Comparison of ENCODE assay signal across 15 mouse cellular contexts in genomic region chr8:3606593-3606992, GRCm38 (mm10). TPM values are rescaled to one million over a fixed set of nuclear protein-coding genes. Genes with fewer than 3 reads are reported as not detected.
DNase-seq lines count a peak whose midpoint lies in the region; ATAC-seq and TF ChIP-seq lines count a peak whose summit lies in the region.
"Had no signal": no experiment of that assay in that cellular context is flagged by ENCODE, and none has a peak within 500 bp of the region (broad histone marks: within the 10 kb centered on the region; RNA-seq: fewer than 3 reads in every experiment).

No protein-coding gene starts in this region.

- no peak for TF ChIP-seq CTCF in left cerebral cortex, adult 2 months (IDR thresholded peaks at IDR 0.05)

- no peak overlapping the region for H3K9ac ChIP-seq in heart, embryonic 16.5 days (ENCODE audit: low read length)
- H3K9ac ChIP-seq in intestine, embryonic 16.5 days (ENCODE audit: low read depth, low read length), result no peak overlapping the region
- H3K9ac ChIP-seq: forebrain, embryonic 15.5 days; hindbrain, embryonic 15.5 days; midbrain, embryonic 15.5 days had no signal

- no peaks in the 10 kb centered on the region for H3K27me3 ChIP-seq in heart, embryonic 16.5 days (ENCODE audit: control insufficient read depth, insufficient read depth, low read length)
- H3K27me3 ChIP-seq in intestine, embryonic 16.5 days (replicated peaks; ENCODE audit: control insufficient read depth, insufficient read depth, low read length), result no peaks in the 10 kb centered on the region
- H3K27me3 ChIP-seq: forebrain, embryonic 15.5 days; hindbrain, embryonic 15.5 days; midbrain, embryonic 15.5 days had no signal

- WGBS in heart, embryonic 16.5 days, result 44% methylated on average over 16 of the region's 16 CpGs
- 64% methylated on average over 16 of the region's 16 CpGs for WGBS in intestine, embryonic 16.5 days

- ATAC-seq in heart, embryonic 16.5 days (replicated peaks; ENCODE audit: extremely low read depth, insufficient read depth, low FRiP score), result peak; percentile 57
- ATAC-seq in intestine, embryonic 16.5 days, result 0 out of 2 replicates have a peak, but pooled peaks have one; percentile 19
- ATAC-seq: forebrain, embryonic 15.5 days; midbrain, embryonic 15.5 days had no signal

- no peak for DNase-seq in heart, postnatal 14 days
- DNase-seq in urinary bladder, postnatal 14 days (ENCODE audit: low spot score), result peak; percentile 34
- DNase-seq in urinary bladder, postnatal 25 days (ENCODE audit: low spot score), result no peak
- no peak for DNase-seq in gastrocnemius, postnatal 4 days (ENCODE audit: low spot score in 2 of 2)
- no peak for DNase-seq in left cerebral cortex, adult 2 months (ENCODE audit: extremely low spot score in 1 of 2, low spot score in 2 of 2)
- DNase-seq in cerebellum, postnatal 14 days, result no peak
- DNase-seq: layer of hippocampus, postnatal 36 days; thymus, postnatal 14 days had no signal

- peak overlapping the region; percentile 29 for H3K4me2 ChIP-seq in heart, embryonic 16.5 days (ENCODE audit: low read depth, low read length)
- no peak overlapping the region for H3K4me2 ChIP-seq in intestine, embryonic 16.5 days (ENCODE audit: low read depth, low read length)
- H3K4me2 ChIP-seq: forebrain, embryonic 15.5 days; hindbrain, embryonic 15.5 days; midbrain, embryonic 15.5 days had no signal

- H3K4me1 ChIP-seq in heart, embryonic 16.5 days (ENCODE audit: control insufficient read depth, insufficient read depth, low read length), result peaks cover 15% of the 10 kb centered on the region; the same call in 1 of the 2 replicates
- H3K4me1 ChIP-seq in intestine, embryonic 16.5 days (ENCODE audit: control insufficient read depth, insufficient read depth, low read length), result 0 out of 2 replicates have a peak, but pooled peaks cover 2% of the 10 kb centered on the region
- H3K4me1 ChIP-seq: forebrain, embryonic 15.5 days; hindbrain, embryonic 15.5 days; midbrain, embryonic 15.5 days had no signal

- H3K36me3 ChIP-seq in heart, embryonic 16.5 days (ENCODE audit: control insufficient read depth, insufficient read depth), result peaks cover 22% of the 10 kb centered on the region
- H3K36me3 ChIP-seq in intestine, embryonic 16.5 days (ENCODE audit: control insufficient read depth, insufficient read depth, low read length), result peaks cover 15% of the 10 kb centered on the region

- H3K27ac ChIP-seq in heart, embryonic 16.5 days (ENCODE audit: low read length), result no peak overlapping the region
- H3K27ac ChIP-seq in intestine, embryonic 16.5 days (ENCODE audit: low read length), result no peak overlapping the region
- H3K27ac ChIP-seq in left cerebral cortex, adult 2 months, result no peak overlapping the region
- H3K27ac ChIP-seq: forebrain, embryonic 15.5 days; hindbrain, embryonic 15.5 days; midbrain, embryonic 15.5 days had no signal

- H3K9me3 ChIP-seq in heart, embryonic 16.5 days (replicated peaks; ENCODE audit: control insufficient read depth, low read length), result no peaks in the 10 kb centered on the region
- H3K9me3 ChIP-seq in intestine, embryonic 16.5 days (ENCODE audit: control insufficient read depth, low read length), result no peaks in the 10 kb centered on the region
- H3K9me3 ChIP-seq: forebrain, embryonic 15.5 days; hindbrain, embryonic 15.5 days; midbrain, embryonic 15.5 days had no signal

- intact Hi-C loops in heart, postnatal 14 days (cut with DNase I), result no loop called here
- intact Hi-C loops in left cerebral cortex, adult 2 months (cut with DNase I), result no loop called here

- H3K4me3 ChIP-seq in heart, embryonic 16.5 days (ENCODE audit: low read length), result no peak overlapping the region
- no peak overlapping the region for H3K4me3 ChIP-seq in intestine, embryonic 16.5 days (ENCODE audit: low read length)
- H3K4me3 ChIP-seq in left cerebral cortex, adult 2 months, result no peak overlapping the region
- H3K4me3 ChIP-seq: forebrain, embryonic 15.5 days; hindbrain, embryonic 15.5 days; midbrain, embryonic 15.5 days had no signal

RNA-seq across cellular contexts. Expression of gene Xab2, which starts 14.5 kb away (rescaled TPM):
- 35.6 and 36.8 TPM in 2 replicates for polyA plus RNA-seq in heart, embryonic 16.5 days (2015; fragmentation: Nextera tagmentation; extraction: Ambion mirVana)
- total RNA-seq in heart, postnatal 14 days (2021), result 10 to 100 TPM; 18.4 to 19.3 TPM
- polyA plus RNA-seq in intestine, embryonic 16.5 days (2015; fragmentation: Nextera tagmentation; extraction: Ambion mirVana), result 45.9 and 48.1 TPM in 2 replicates
- total RNA-seq in gastrocnemius, postnatal 4 days (2021), result 10 to 100 TPM; 21.1 to 23.2 TPM
- 10 to 100 TPM; 37.3 to 38.4 TPM for total RNA-seq in left cerebral cortex, adult 2 months (2021)

RNA-seq across cellular contexts. Expression of gene Pet100, which starts 14.8 kb away (rescaled TPM):
- 65.9 and 79.7 TPM in 2 replicates for polyA plus RNA-seq in heart, embryonic 16.5 days (2015; fragmentation: Nextera tagmentation; extraction: Ambion mirVana)
- 10 to 100 TPM; 61.7 to 66.4 TPM for total RNA-seq in heart, postnatal 14 days (2021)
- polyA plus RNA-seq in intestine, embryonic 16.5 days (2015; fragmentation: Nextera tagmentation; extraction: Ambion mirVana), result 86.6 and 86.9 TPM in 2 replicates
- 10 to 100 TPM; 59.7 to 70.0 TPM for total RNA-seq in gastrocnemius, postnatal 4 days (2021)
- 10 to 100 TPM; 72.8 to 84.1 TPM for total RNA-seq in left cerebral cortex, adult 2 months (2021)

RNA-seq across cellular contexts. Expression of gene Pcp2, which starts 18.8 kb away (rescaled TPM):
- polyA plus RNA-seq in heart, embryonic 16.5 days (2015; fragmentation: Nextera tagmentation; extraction: Ambion mirVana), result 0.17 and 0.34 TPM in 2 replicates
- not detected for total RNA-seq in heart, postnatal 14 days (2021)
- 0.29 TPM in 1 of 2 replicates, not detected in the other for polyA plus RNA-seq in intestine, embryonic 16.5 days (2015; fragmentation: Nextera tagmentation; extraction: Ambion mirVana)
- total RNA-seq in gastrocnemius, postnatal 4 days (2021), result under 1 TPM in 1 of 2 experiments, not detected in 1; 0.65 TPM
- not detected for total RNA-seq in left cerebral cortex, adult 2 months (2021)
- total RNA-seq: liver, adult 2 months had no signal
- polyA plus RNA-seq: liver, adult 2 months; spleen, adult 2 months had no signal

RNA-seq across cellular contexts. Expression of gene Camsap3, which starts 19.5 kb away (rescaled TPM):
- 2.1 and 2.3 TPM in 2 replicates for polyA plus RNA-seq in heart, embryonic 16.5 days (2015; fragmentation: Nextera tagmentation; extraction: Ambion mirVana)
- total RNA-seq in heart, postnatal 14 days (2021), result 1 to 10 TPM in 1 of 2 experiments, under 1 TPM in 1; 0.37 to 1.8 TPM
- polyA plus RNA-seq in intestine, embryonic 16.5 days (2015; fragmentation: Nextera tagmentation; extraction: Ambion mirVana), result 23.4 and 26.1 TPM in 2 replicates
- total RNA-seq in gastrocnemius, postnatal 4 days (2021), result 1 to 10 TPM; 1.8 to 2.6 TPM
- 10 to 100 TPM; 33.6 to 35.4 TPM for total RNA-seq in left cerebral cortex, adult 2 months (2021)

RNA-seq across cellular contexts. Expression of gene Stxbp2, which starts 24.2 kb away (rescaled TPM):
- 47.3 and 50.4 TPM in 2 replicates for polyA plus RNA-seq in heart, embryonic 16.5 days (2015; fragmentation: Nextera tagmentation; extraction: Ambion mirVana)
- 10 to 100 TPM in 1 of 2 experiments, 1 to 10 TPM in 1; 7.7 to 10.1 TPM for total RNA-seq in heart, postnatal 14 days (2021)
- polyA plus RNA-seq in intestine, embryonic 16.5 days (2015; fragmentation: Nextera tagmentation; extraction: Ambion mirVana), result 161 and 169 TPM in 2 replicates
- total RNA-seq in gastrocnemius, postnatal 4 days (2021), result 1 to 10 TPM; 3.1 to 7.2 TPM
- total RNA-seq in left cerebral cortex, adult 2 months (2021), result 10 to 100 TPM; 50.7 to 65.6 TPM
